Mouse (Mus musculus): Measurements from ENCODE around the gene Gcsam.

DNA sequence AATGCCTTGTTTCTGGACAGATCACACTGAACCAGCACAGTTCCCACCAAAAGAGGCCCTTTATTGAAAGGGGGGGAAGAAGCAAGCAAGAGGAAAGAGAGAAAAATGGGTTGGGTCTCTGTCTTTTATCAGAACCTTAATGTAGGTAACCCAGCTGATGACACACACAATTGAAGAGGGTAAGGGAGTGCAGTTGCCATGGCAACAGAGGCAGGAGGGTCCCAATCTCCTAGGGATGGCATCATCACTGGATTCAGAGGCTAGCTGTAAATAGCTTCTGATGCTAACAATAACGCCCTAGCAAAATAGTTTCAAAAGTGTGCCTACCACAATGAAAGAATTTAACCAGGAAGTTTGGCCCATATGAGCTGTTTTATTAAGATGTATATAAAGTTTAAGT, 16.5 kb upstream of the Gcsam start:
- no peak for TF ChIP-seq CTCF (IDR thresholded peaks at IDR 0.05; ENCODE audit: extremely low read depth, insufficient read depth, insufficient read length, insufficient replicate concordance)
- no peak for TF ChIP-seq POLR2A (IDR thresholded peaks at IDR 0.05; ENCODE audit: low read depth, low read length)
